Mouse (Mus musculus) stomach, postnatal 0 days (tissue): Measurements from ENCODE around the gene Samd4b.

Source experiments
- CTCF ChIP-seq: IDR thresholded peaks from 2 replicates; pipeline ENCODE4 v1.5.1; 2016; ENCODE audit warnings: antibody characterized with exemption, low read depth, mild to moderate bottlenecking, moderate library complexity
- EP300 ChIP-seq: optimal IDR thresholded peaks from 2 replicates; pipeline ENCODE3; 2016; ENCODE audit warnings: antibody characterized with exemption

GRCm38 (mm10) chr7:28464416-28465212 lies 133.3 kb downstream of the Samd4b start:
- TF ChIP-seq EP300 (no peak), CTCF (no peak)
